Mouse (Mus musculus) olfactory bulb, adult 2 months (tissue): Measurements from ENCODE around the gene Ahsg.

Experiments used
- CTCF ChIP-seq: fragments of 200-500 bp; IDR thresholded peaks from 2 replicates; pipeline ENCODE4 v1.5.1; 2012; ENCODE audit warnings: low read depth, mild to moderate bottlenecking, low read length, moderate library complexity; ENCODE audit not compliant: insufficient read depth
- POLR2A ChIP-seq: fragments of 200-500 bp; IDR thresholded peaks from 2 replicates; pipeline ENCODE4 v1.6.1; 2012; ENCODE audit warnings: mild to moderate bottlenecking, low read depth, low read length, moderate library complexity; ENCODE audit not compliant: insufficient read depth

DNA sequence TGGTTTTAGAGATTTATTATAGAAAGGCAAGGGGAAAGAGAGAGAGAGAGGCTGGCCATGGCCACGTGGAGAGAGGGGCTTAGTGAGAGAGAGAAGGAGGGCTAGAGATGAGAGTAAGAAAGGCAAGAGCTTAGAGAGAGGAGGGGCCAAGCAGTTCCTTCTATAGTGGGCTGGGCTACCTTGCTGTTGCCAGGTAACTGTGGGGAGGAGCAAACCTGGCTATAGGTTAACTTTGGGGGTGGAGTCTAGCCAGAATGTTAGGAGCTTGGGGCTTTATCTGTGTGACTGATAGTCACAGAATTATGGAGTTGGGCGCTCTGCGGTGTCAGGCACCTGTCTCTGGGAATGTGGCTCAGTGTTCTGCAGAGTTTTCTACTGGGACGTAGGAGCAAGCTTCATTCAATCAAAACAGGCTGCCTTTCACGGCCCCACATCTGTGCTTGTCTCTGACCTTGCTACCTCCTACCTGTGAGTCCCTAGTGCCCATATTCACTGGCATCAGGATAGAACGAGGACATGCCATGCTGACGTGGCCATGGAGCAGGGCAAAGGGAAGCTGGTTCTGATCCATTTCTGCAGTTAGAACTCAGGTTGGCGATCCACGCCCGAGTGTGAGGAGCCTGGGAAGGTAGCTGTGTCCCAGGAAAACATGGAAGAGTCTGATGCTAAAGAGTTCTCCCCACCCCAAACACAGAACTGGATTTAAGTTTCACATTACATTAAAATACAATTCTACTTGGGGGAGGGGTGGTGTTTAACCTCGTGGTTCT lies 40.5 kb downstream of the Ahsg start:
- TF ChIP-seq CTCF, result no peak
- no peak for TF ChIP-seq POLR2A
